Mouse (Mus musculus) MEL (cell line): ENCODE data around the gene Aff1. TPM values are rescaled to one million over a fixed set of nuclear protein-coding genes. Genes with fewer than 3 reads are reported as not detected.

ENCODE experiments used
- DNase-seq: peaks from one replicate; pipeline ENCODE4 v3.0.0; 2011; ENCODE audit warnings: low read depth, low spot score
- H3K27ac ChIP-seq: 2 replicates; pipeline ENCODE4 v1.5.1; 2012; ENCODE audit warnings: low read depth, mild to moderate bottlenecking, control low read depth, low read length, moderate library complexity; ENCODE audit not compliant: control insufficient read depth
- H3K27me3 ChIP-seq, 2 experiments: fragments of 150-350 bp in 1 of 2; sonication (generic) in 1 of 2; 2 replicates each; pipeline ENCODE4 v1.6.1; 2012; ENCODE audit warnings: low read length in 2 of 2, mild to moderate bottlenecking in 2 of 2, improper control_type of control experiment in 1 of 2, moderate library complexity in 1 of 2; ENCODE audit not compliant: insufficient read depth in 2 of 2, control insufficient read depth in 1 of 2
- H3K36me3 ChIP-seq, 2 experiments: 2 replicates each; pipeline ENCODE4 v1.6.1; 2012 to 2014; ENCODE audit warnings: low read length in 2 of 2, improper control_type of control experiment in 1 of 2, inconsistent platforms in 1 of 2, mild to moderate bottlenecking in 1 of 2; ENCODE audit not compliant: insufficient read depth in 2 of 2, control insufficient read depth in 1 of 2
- H3K4me1 ChIP-seq, 2 experiments: fragments of 150-350 bp in 1 of 2; sonication (generic) in 1 of 2; 2 replicates each; pipeline ENCODE4 v1.6.1; 2012; ENCODE audit warnings: low read length in 2 of 2, improper control_type of control experiment in 1 of 2, mild to moderate bottlenecking in 1 of 2; ENCODE audit not compliant: insufficient read depth in 2 of 2, control insufficient read depth in 1 of 2
- H3K4me3 ChIP-seq, 2 experiments: fragments of 150-350 bp in 1 of 2; sonication (generic) in 1 of 2; 2 replicates each; pipeline ENCODE4 v1.5.1; 2012; ENCODE audit warnings: low read depth in 2 of 2, low read length in 2 of 2, mild to moderate bottlenecking in 2 of 2, moderate library complexity in 2 of 2, control low read depth in 1 of 2, improper control_type of control experiment in 1 of 2; ENCODE audit not compliant: control insufficient read depth in 1 of 2, insufficient read depth in 1 of 2
- H3K79me2 ChIP-seq: 2 replicates; pipeline ENCODE4 v1.6.1; 2012; ENCODE audit warnings: mild to moderate bottlenecking, low read length, moderate library complexity; ENCODE audit not compliant: control insufficient read depth, poor library complexity, insufficient read depth
- H3K9ac ChIP-seq: 2 replicates; pipeline ENCODE4 v1.6.1; 2012; ENCODE audit warnings: low read depth, mild to moderate bottlenecking, control low read depth, low read length, moderate library complexity; ENCODE audit not compliant: control insufficient read depth, poor library complexity, severe bottlenecking
- H3K9me3 ChIP-seq: fragments of 150-350 bp; sonication (generic); replicated peaks from 2 replicates; pipeline ENCODE4 v1.6.1; 2012; ENCODE audit warnings: mild to moderate bottlenecking, low read length, improper control_type of control experiment, moderate library complexity; ENCODE audit not compliant: insufficient read depth
- BHLHE40 ChIP-seq: IDR thresholded peaks from 2 replicates; pipeline ENCODE4 v1.6.1; 2012; ENCODE audit warnings: low read depth, mild to moderate bottlenecking, inconsistent platforms, low read length, improper control_type of control experiment, borderline replicate concordance
- CHD2 ChIP-seq: IDR thresholded peaks from 2 replicates; pipeline ENCODE4 v1.6.1; 2011; ENCODE audit warnings: low read length, improper control_type of control experiment
- CTCF ChIP-seq, 3 experiments: IDR thresholded peaks in 2 of 3; conservative IDR thresholded peaks in 1 of 3; 2 replicates each; pipeline ENCODE4 v1.5.1; 2011 to 2012; ENCODE audit warnings: low read length in 3 of 3, low read depth in 2 of 3, mild to moderate bottlenecking in 2 of 3, improper control_type of control experiment in 1 of 3, inconsistent platforms in 1 of 3, mixed read lengths in 1 of 3, moderate library complexity in 1 of 3; ENCODE audit not compliant: control insufficient read depth in 1 of 3, insufficient read depth in 1 of 3, poor library complexity in 1 of 3, severe bottlenecking in 1 of 3
- E2F4 ChIP-seq: IDR thresholded peaks from 2 replicates; pipeline ENCODE4 v1.6.1; 2011; ENCODE audit warnings: low read depth, low read length, improper control_type of control experiment, borderline replicate concordance
- EP300 ChIP-seq, 2 experiments: IDR thresholded peaks; 2 replicates each; pipeline ENCODE4 v1.6.1; 2011; ENCODE audit warnings: improper control_type of control experiment in 2 of 2, low read length in 2 of 2, low read depth in 1 of 2, mild to moderate bottlenecking in 1 of 2
- ETS1 ChIP-seq: IDR thresholded peaks from 2 replicates; pipeline ENCODE4 v1.6.1; 2012; ENCODE audit warnings: low read depth, mild to moderate bottlenecking, inconsistent platforms, low read length, improper control_type of control experiment, moderate library complexity
- GABPA ChIP-seq: IDR thresholded peaks from 2 replicates; pipeline ENCODE4 v1.6.1; 2012; ENCODE audit warnings: low read depth, mild to moderate bottlenecking, inconsistent platforms, low read length, improper control_type of control experiment, moderate library complexity
- GATA1 ChIP-seq: IDR thresholded peaks from 2 replicates; pipeline ENCODE4 v1.6.1; 2011; ENCODE audit warnings: low read depth, low read length, improper control_type of control experiment
- HCFC1 ChIP-seq: IDR thresholded peaks from 2 replicates; pipeline ENCODE4 v1.6.1; 2012; ENCODE audit warnings: low read depth, mild to moderate bottlenecking, inconsistent platforms, low read length, improper control_type of control experiment, moderate library complexity
- KAT2A ChIP-seq: conservative IDR thresholded peaks from 2 replicates; pipeline ENCODE4 v1.6.1; 2012; ENCODE audit warnings: low read depth, low read length, improper control_type of control experiment, inconsistent platforms
- MAX ChIP-seq: IDR thresholded peaks from 2 replicates; pipeline ENCODE4 v1.6.1; 2011; ENCODE audit warnings: low read length, improper control_type of control experiment
- MAZ ChIP-seq: IDR thresholded peaks from 2 replicates; pipeline ENCODE4 v1.6.1; 2012; ENCODE audit warnings: low read depth, mild to moderate bottlenecking, inconsistent platforms, low read length, improper control_type of control experiment
- MEF2A ChIP-seq: IDR thresholded peaks from 2 replicates; pipeline ENCODE4 v1.6.1; 2014; ENCODE audit warnings: low read depth, mild to moderate bottlenecking, inconsistent platforms, low read length, improper control_type of control experiment; ENCODE audit not compliant: poor library complexity, insufficient replicate concordance, severe bottlenecking; ENCODE audit errors: extremely low read depth
- MYB ChIP-seq: IDR thresholded peaks from 2 replicates; pipeline ENCODE4 v1.6.1; 2011; ENCODE audit warnings: mild to moderate bottlenecking, low read depth, low read length, improper control_type of control experiment
- MYC ChIP-seq: IDR thresholded peaks from 2 replicates; pipeline ENCODE4 v1.6.1; 2011; ENCODE audit warnings: low read depth, mild to moderate bottlenecking, low read length, improper control_type of control experiment, moderate library complexity
- POLR2A ChIP-seq, 2 experiments: IDR thresholded peaks; 2 replicates each; pipeline ENCODE4 v1.6.1; 2011 to 2012; ENCODE audit warnings: low read length in 2 of 2, mild to moderate bottlenecking in 2 of 2, control low read depth in 1 of 2, improper control_type of control experiment in 1 of 2, low read depth in 1 of 2, moderate library complexity in 1 of 2; ENCODE audit not compliant: control insufficient read depth in 1 of 2, insufficient read depth in 1 of 2, poor library complexity in 1 of 2
- POLR2AphosphoS2 ChIP-seq: IDR thresholded peaks from 2 replicates; pipeline ENCODE4 v1.6.1; 2011; ENCODE audit warnings: low read length, improper control_type of control experiment
- RAD21 ChIP-seq: IDR thresholded peaks from 2 replicates; pipeline ENCODE4 v1.6.1; 2011; ENCODE audit warnings: mild to moderate bottlenecking, low read depth, low read length, improper control_type of control experiment
- RCOR1 ChIP-seq: IDR thresholded peaks from 2 replicates; pipeline ENCODE4 v1.6.1; 2012; ENCODE audit warnings: low read depth, mild to moderate bottlenecking, inconsistent platforms, low read length, improper control_type of control experiment
- SMC3 ChIP-seq: IDR thresholded peaks from 2 replicates; pipeline ENCODE4 v1.6.1; 2011; ENCODE audit warnings: low read depth, low read length, improper control_type of control experiment
- TAL1 ChIP-seq: IDR thresholded peaks from 2 replicates; pipeline ENCODE4 v1.6.1; 2012; ENCODE audit warnings: mild to moderate bottlenecking, inconsistent platforms, low read length, moderate library complexity, mixed read lengths
- TCF12 ChIP-seq: IDR thresholded peaks from 2 replicates; pipeline ENCODE4 v1.6.1; 2014; ENCODE audit warnings: low read depth, mild to moderate bottlenecking, inconsistent platforms, low read length, improper control_type of control experiment, moderate library complexity
- UBTF ChIP-seq: IDR thresholded peaks from 2 replicates; pipeline ENCODE4 v1.6.1; 2012; ENCODE audit warnings: low read depth, mild to moderate bottlenecking, inconsistent platforms, low read length, improper control_type of control experiment, moderate library complexity, borderline replicate concordance; ENCODE audit not compliant: insufficient read depth
- USF2 ChIP-seq, 2 experiments: IDR thresholded peaks; 2 replicates each; pipeline ENCODE4 v1.6.1; 2011 to 2012; ENCODE audit warnings: improper control_type of control experiment in 2 of 2, low read length in 2 of 2, borderline replicate concordance in 1 of 2, inconsistent platforms in 1 of 2, low read depth in 1 of 2, mild to moderate bottlenecking in 1 of 2; ENCODE audit not compliant: insufficient read depth in 1 of 2
- ZC3H11A ChIP-seq: IDR thresholded peaks from 2 replicates; pipeline ENCODE4 v1.6.1; 2012; ENCODE audit warnings: low read depth, mild to moderate bottlenecking, inconsistent platforms, low read length, improper control_type of control experiment
- ZKSCAN1 ChIP-seq: IDR thresholded peaks from 2 replicates; pipeline ENCODE4 v1.6.1; 2012; ENCODE audit warnings: low read depth, mild to moderate bottlenecking, inconsistent platforms, low read length, improper control_type of control experiment, moderate library complexity
- ZMIZ1 ChIP-seq: IDR thresholded peaks from 2 replicates; pipeline ENCODE4 v1.6.1; 2012; ENCODE audit warnings: low read depth, mild to moderate bottlenecking, inconsistent platforms, low read length, improper control_type of control experiment, moderate library complexity
- ZNF384 ChIP-seq: IDR thresholded peaks from 2 replicates; pipeline ENCODE4 v1.6.1; 2012; ENCODE audit warnings: low read depth, mild to moderate bottlenecking, inconsistent platforms, low read length, improper control_type of control experiment
- polyA plus RNA-seq, 2 experiments: library from polyadenylated mRNA; stranded (reverse) in 1 of 2; unstranded in 1 of 2; fragments of >175 nt in 1 of 2; fragments of >200 nt in 1 of 2; gene quantifications; 2 replicates each; pipeline versions ENCODE4 v1.2.1 to v1.2.4; 2012; ENCODE audit warnings: low replicate concordance in 2 of 2, low read depth in 1 of 2; ENCODE audit not compliant: insufficient read length in 2 of 2, insufficient read depth in 1 of 2, missing spikeins in 1 of 2
- total RNA-seq: library from RNA; depleted of rRNA; stranded (reverse); fragments of 300-350 nt; gene quantifications from 2 replicates; pipeline ENCODE4 v1.2.3, GENCODE M21; 2012

Gene Aff1
- total and polyA plus RNA-seq, 3 experiments: 5.4 to 13.4 TPM; not detected in 1

DNA sequence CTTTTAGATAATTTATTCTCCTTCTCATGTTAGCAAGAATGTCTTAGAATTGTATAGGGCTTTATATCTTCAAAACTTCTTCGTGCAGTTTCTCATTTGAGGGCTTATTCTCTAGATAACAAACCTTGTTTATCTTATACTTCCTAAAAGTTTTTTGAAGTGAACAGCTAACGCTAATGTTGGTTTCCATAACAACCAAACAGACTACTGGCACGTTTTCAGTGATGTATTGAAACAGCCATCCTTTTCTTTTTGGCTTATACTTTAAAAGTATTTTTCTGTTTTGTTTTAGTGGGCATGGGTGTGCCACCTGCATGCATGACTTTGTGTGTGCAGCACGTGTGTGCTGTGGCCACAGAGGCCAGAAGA lies 123.1 kb downstream of the Aff1 start (continued):
- no peak for TF ChIP-seq MYB

DNA sequence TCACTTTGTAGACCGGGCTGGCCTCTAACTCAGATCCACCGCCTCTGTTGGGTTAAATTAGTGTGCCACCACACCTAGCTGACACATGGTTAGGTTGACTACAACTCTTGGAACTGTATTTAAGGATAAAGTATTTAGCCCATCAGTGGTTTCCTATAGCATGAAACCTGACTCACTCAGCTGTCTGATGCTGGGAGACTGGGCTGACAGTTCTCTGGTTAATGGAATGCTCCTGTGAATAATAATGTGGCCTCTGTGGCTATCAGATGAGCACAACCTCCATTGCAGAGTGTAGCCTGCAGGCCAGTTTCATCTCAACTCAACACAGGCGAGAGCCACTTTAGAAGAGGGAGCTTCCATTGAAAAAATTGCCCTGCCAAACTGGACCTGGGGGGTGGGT lies 124.5 kb downstream of the Aff1 start:
- Histone ChIP-seq H3K27ac (no peak overlapping the region), H3K9me3 (no peaks in the 10 kb centered on the region), H3K27me3 (no peaks in the 10 kb centered on the region), H3K9ac (no peak overlapping the region), H3K4me1 (peaks cover 4 to 14% of the 10 kb centered on the region in 2 experiments), H3K79me2 (no peaks in the 10 kb centered on the region; the same call in 1 of the 2 replicates), H3K36me3 (peaks cover 7 to 19% of the 10 kb centered on the region in 2 experiments), H3K4me3 (no peak overlapping the region)
- TF ChIP-seq ZNF384 (no peak), POLR2AphosphoS2 (no peak), TCF12 (no peak), GABPA (no peak), ZKSCAN1 (no peak), MAZ (no peak), GATA1 (no peak), POLR2A (IDR thresholded peaks at IDR 0.05; ENCODE audit: control insufficient read depth in 1 of 2, insufficient read depth in 1 of 2, low read depth in 1 of 2, low read length in 2 of 2, poor library complexity in 1 of 2) (no peak), HCFC1 (no peak), MYB (no peak), CHD2 (no peak)
- DNase-seq: no peak

DNA sequence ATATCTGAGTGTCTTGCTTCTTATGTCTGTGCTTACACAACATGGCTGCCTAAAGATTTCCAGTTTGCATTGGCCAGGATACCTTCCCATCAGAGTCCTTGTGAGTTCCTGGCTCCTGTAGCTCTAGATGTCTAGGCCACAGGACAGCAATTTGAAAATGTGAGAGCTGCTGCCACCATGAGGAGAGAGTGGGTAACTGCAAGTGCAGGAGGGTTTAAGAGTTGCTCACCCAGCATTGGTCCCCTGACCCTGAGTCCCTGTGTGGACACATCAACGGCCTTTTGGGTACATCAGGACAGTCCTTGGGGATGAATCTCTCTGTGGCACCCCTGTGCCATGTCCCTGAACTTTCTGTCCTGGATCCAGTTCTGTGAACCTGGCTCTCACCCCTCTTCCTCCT lies 125.6 kb downstream of the Aff1 start:
- Histone ChIP-seq H3K27me3 (no peaks in the 10 kb centered on the region), H3K36me3 (peaks cover 10 to 19% of the 10 kb centered on the region in 2 experiments), H3K4me1 (peaks cover 4 to 14% of the 10 kb centered on the region in 2 experiments), H3K79me2 (no peaks in the 10 kb centered on the region; the same call in 1 of the 2 replicates), H3K9ac (no peak overlapping the region), H3K27ac (no peak overlapping the region), H3K9me3 (no peaks in the 10 kb centered on the region), H3K4me3 (no peak overlapping the region)
- DNase-seq: peak; percentile 82
- TF ChIP-seq USF2 (IDR thresholded peaks at IDR 0.05; ENCODE audit: borderline replicate concordance in 1 of 2, insufficient read depth in 1 of 2, low read depth in 1 of 2, low read length in 2 of 2) (no peak), CTCF (IDR thresholded peaks at IDR 0.05 in 2 of 3, conservative IDR thresholded peaks at IDR 0.05 in 1 of 3; ENCODE audit: control insufficient read depth in 1 of 3, insufficient read depth in 1 of 3, low read depth in 2 of 3, low read length in 3 of 3, poor library complexity in 1 of 3, severe bottlenecking in 1 of 3) (peak; percentile 71 to 95 (median 94)), RAD21 (peak; percentile 94), RCOR1 (no peak), GABPA (no peak), MYC (no peak), ETS1 (no peak), TCF12 (no peak), ZC3H11A (peak; percentile 94), E2F4 (no peak), MEF2A (no peak), SMC3 (peak; percentile 96), MAZ (no peak), BHLHE40 (no peak), TAL1 (no peak), ZKSCAN1 (no peak), MAX (no peak), HCFC1 (0 out of 2 replicates have a peak, but pooled peaks have one; percentile 28), MYB (no peak), KAT2A (no peak), POLR2A (IDR thresholded peaks at IDR 0.05; ENCODE audit: control insufficient read depth in 1 of 2, insufficient read depth in 1 of 2, low read depth in 1 of 2, low read length in 2 of 2, poor library complexity in 1 of 2) (no peak), EP300 (IDR thresholded peaks at IDR 0.05; ENCODE audit: low read depth in 1 of 2, low read length in 2 of 2) (no peak), POLR2AphosphoS2 (no peak), UBTF (no peak), GATA1 (no peak), ZMIZ1 (no peak)
